22 mouse cellular contexts compared by ENCODE assay signal in genomic region chr11:36276015-36276414, GRCm38 (mm10).
DNase-seq lines count a peak whose midpoint lies in the region; ATAC-seq lines count a peak whose summit lies in the region.
"Had no signal": no experiment of that assay in that cellular context is flagged by ENCODE, and none has a peak within 500 bp of the region (broad histone marks: within the 10 kb centered on the region; RNA-seq: fewer than 3 reads in every experiment).

No protein-coding gene starts in this region.

- peaks cover 20% of the 10 kb centered on the region for H3K4me1 ChIP-seq in midbrain, embryonic 10.5 days
- H3K4me1 ChIP-seq in midbrain, embryonic 13.5 days (replicated peaks): peaks cover 21% of the 10 kb centered on the region
- H3K4me1 ChIP-seq in limb, embryonic 10.5 days: peaks cover 22% of the 10 kb centered on the region
- H3K4me1 ChIP-seq: heart, embryonic 15.5 days; liver, embryonic 15.5 days; megakaryocyte, embryonic 14.5 days had no signal

- H3K27me3 ChIP-seq in midbrain, embryonic 10.5 days (ENCODE audit: low read depth, poor library complexity, severe bottlenecking): no peaks in the 10 kb centered on the region
- no peaks in the 10 kb centered on the region for H3K27me3 ChIP-seq in midbrain, embryonic 13.5 days
- no peaks in the 10 kb centered on the region for H3K27me3 ChIP-seq in limb, embryonic 10.5 days (ENCODE audit: low read depth, poor library complexity, severe bottlenecking)
- H3K27me3 ChIP-seq: heart, embryonic 15.5 days; liver, embryonic 15.5 days; megakaryocyte, embryonic 14.5 days had no signal

- no peak overlapping the region for H3K4me3 ChIP-seq in midbrain, embryonic 10.5 days
- H3K4me3 ChIP-seq in midbrain, embryonic 13.5 days (replicated peaks): no peak overlapping the region
- no peak overlapping the region for H3K4me3 ChIP-seq in limb, embryonic 10.5 days
- H3K4me3 ChIP-seq: forebrain, embryonic 12.5 days; heart, embryonic 15.5 days; liver, embryonic 15.5 days; megakaryocyte, embryonic 14.5 days had no signal

- no peaks in the 10 kb centered on the region for H3K9me3 ChIP-seq in midbrain, embryonic 10.5 days (replicated peaks)
- H3K9me3 ChIP-seq in midbrain, embryonic 13.5 days: no peaks in the 10 kb centered on the region
- no peaks in the 10 kb centered on the region for H3K9me3 ChIP-seq in limb, embryonic 10.5 days (replicated peaks)
- H3K9me3 ChIP-seq: forebrain, embryonic 12.5 days; heart, embryonic 15.5 days; liver, embryonic 15.5 days had no signal

- peaks cover 3% of the 10 kb centered on the region; the same call in 1 of the 2 replicates for H3K36me3 ChIP-seq in midbrain, embryonic 10.5 days
- peaks cover 8% of the 10 kb centered on the region; the same call in 1 of the 2 replicates for H3K36me3 ChIP-seq in midbrain, embryonic 13.5 days
- no peaks in the 10 kb centered on the region for H3K36me3 ChIP-seq in limb, embryonic 10.5 days
- H3K36me3 ChIP-seq: forebrain, embryonic 12.5 days; heart, embryonic 15.5 days; liver, embryonic 15.5 days had no signal

- no peak for ATAC-seq in midbrain, embryonic 13.5 days
- no peak for ATAC-seq in inflammation-experienced regulatory T-cells, adult 6 months
- ATAC-seq: hindbrain, postnatal 0 days had no signal

- H3K9ac ChIP-seq in midbrain, embryonic 13.5 days (replicated peaks): no peak overlapping the region
- H3K9ac ChIP-seq: forebrain, embryonic 12.5 days; heart, embryonic 15.5 days; liver, embryonic 15.5 days had no signal

- no peak overlapping the region for H3K4me2 ChIP-seq in midbrain, embryonic 13.5 days (replicated peaks)
- H3K4me2 ChIP-seq: forebrain, embryonic 12.5 days; heart, embryonic 15.5 days; liver, embryonic 15.5 days had no signal

- H3K27ac ChIP-seq in midbrain, embryonic 10.5 days (replicated peaks): no peak overlapping the region
- H3K27ac ChIP-seq in midbrain, embryonic 13.5 days: no peak overlapping the region
- 0 out of 2 replicates have a peak overlapping the region, but pooled peaks have one; percentile 19 for H3K27ac ChIP-seq in limb, embryonic 10.5 days
- H3K27ac ChIP-seq: forebrain, embryonic 12.5 days; heart, embryonic 15.5 days; hindbrain, postnatal 0 days; kidney, postnatal 0 days; liver, embryonic 15.5 days had no signal

- DNase-seq in midbrain, embryonic 10.5 days (ENCODE audit: low spot score): peak; percentile 21
- no peak for DNase-seq in limb, embryonic 10.5 days (ENCODE audit: low spot score)
- DNase-seq in lung, postnatal 10 days: peak; percentile 14
- DNase-seq in right cerebral cortex, postnatal 10 days (ENCODE audit: low spot score in 2 of 2): no peak
- no peak for DNase-seq in adrenal gland, adult (ENCODE audit: inconsistent age in 2 of 2, low spot score in 1 of 2)
- DNase-seq: adrenal gland, adult 8-10 months; B cell, adult 2 months; cerebellum, adult 9-10 months; heart, adult 11 months; heart, postnatal 4 days; kidney, adult 11 months; layer of hippocampus, postnatal 36 days; right cerebral cortex, postnatal 25 days; thymus, adult 2 months had no signal

- 29% methylated on average over 5 of the region's 5 CpGs for WGBS in midbrain, embryonic 10.5 days
- 16% methylated on average over 5 of the region's 5 CpGs for WGBS in midbrain, embryonic 13.5 days
- 51% methylated on average over 5 of the region's 5 CpGs for WGBS in limb, embryonic 10.5 days

Comparison
In these comparisons a context has a peak if more than half of its experiments do, and no peak if none do; other contexts are left out.
1. DNase-seq: peak in midbrain, embryonic 10.5 days (single experiment) and lung, postnatal 10 days (single experiment); none in limb, embryonic 10.5 days (single experiment), right cerebral cortex, postnatal 10 days (0 of 2) and adrenal gland, adult (0 of 2).